Mouse (Mus musculus) lung, embryonic 16.5 days (tissue): ENCODE data around the gene 1700003E16Rik. TPM values are rescaled to one million over a fixed set of nuclear protein-coding genes. Genes with fewer than 3 reads are reported as not detected.

Source experiments
- ATAC-seq: fragments of 200-750 bp; cut with Nextera tagmentation; 2 replicates; pipeline ENCODE4 v1.8.0; 2017; ENCODE audit warnings: low read depth, mild to moderate bottlenecking, moderate library complexity
- H3K27ac ChIP-seq: fragments of 300-500 bp; sonication (generic); 2 replicates; pipeline ENCODE4 v1.5.1; 2014; ENCODE audit warnings: mild to moderate bottlenecking, control low read depth, low read length
- H3K27me3 ChIP-seq: fragments of 300-500 bp; sonication (generic); 2 replicates; pipeline ENCODE4 v1.6.1; 2014; ENCODE audit warnings: low read depth, low read length, mixed read lengths; ENCODE audit not compliant: control insufficient read depth, insufficient read depth
- H3K36me3 ChIP-seq: fragments of 300-500 bp; sonication (generic); 2 replicates; pipeline ENCODE4 v1.6.1; 2014; ENCODE audit warnings: low read length; ENCODE audit not compliant: control insufficient read depth, insufficient read depth
- H3K4me1 ChIP-seq: fragments of 300-500 bp; sonication (generic); replicated peaks from 2 replicates; pipeline ENCODE4 v1.6.1; 2014; ENCODE audit warnings: low read length, mixed read lengths; ENCODE audit not compliant: control insufficient read depth, insufficient read depth
- H3K4me2 ChIP-seq: fragments of 300-500 bp; sonication (generic); 2 replicates; pipeline ENCODE4 v1.6.1; 2014; ENCODE audit warnings: low read depth, low read length, control low read depth
- H3K4me3 ChIP-seq: fragments of 300-500 bp; sonication (generic); 2 replicates; pipeline ENCODE4 v1.5.1; 2014; ENCODE audit warnings: mild to moderate bottlenecking, low read length, control low read depth
- H3K9ac ChIP-seq: fragments of 300-500 bp; sonication (generic); 2 replicates; pipeline ENCODE4 v1.6.1; 2014; ENCODE audit warnings: low read length, control low read depth
- H3K9me3 ChIP-seq: fragments of 300-500 bp; sonication (generic); 2 replicates; pipeline ENCODE4 v1.6.1; 2016; ENCODE audit warnings: low read length; ENCODE audit not compliant: control insufficient read depth
- WGBS: fragments of 180-500 bp; shearing (Covaris S2); extraction: QIAGEN DNeasy Blood & Tissue Kit; methylation state at CpG from one replicate; pipeline ENCODE4 v1.1.7; 2014; 5-methylcytosine and 5-hydroxymethylcytosine counted together
- polyA plus RNA-seq: library from polyadenylated mRNA; unstranded; fragments of >200 nt; fragmentation: Nextera tagmentation; extraction: Ambion mirVana; gene quantifications from 2 replicates; pipeline ENCODE4 v1.2.1, GENCODE M21; 2015

The 1700003E16Rik gene
- polyA plus RNA-seq, 1 experiment from 2014 or later: 11.9 TPM

DNA sequence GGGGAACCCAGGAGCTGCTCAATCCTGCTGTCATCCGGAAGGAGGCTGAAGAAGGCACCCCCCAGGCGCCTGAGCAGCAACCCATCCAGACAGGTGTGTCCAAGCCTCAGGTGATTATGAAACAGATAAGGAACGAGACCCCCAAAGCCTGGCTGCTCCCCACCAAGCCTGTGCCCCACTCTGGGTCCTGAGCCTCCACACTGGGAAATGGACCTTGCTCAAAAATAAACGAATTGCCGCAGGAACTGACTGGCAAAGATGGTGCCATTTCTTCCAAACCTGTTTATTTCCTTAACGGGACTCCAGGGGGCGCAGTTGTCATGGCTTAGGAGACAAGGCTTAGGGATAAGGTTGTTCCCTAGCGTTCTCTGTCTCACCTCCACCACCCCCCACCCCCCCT lies 6.5 kb downstream of the 1700003E16Rik start:
- Histone ChIP-seq H3K4me2 (peak overlapping the region; percentile 87), H3K27ac (no peak overlapping the region), H3K4me3 (peak overlapping the region; percentile 56), H3K4me1 (peaks cover 24% of the 10 kb centered on the region), H3K27me3 (peaks cover 22% of the 10 kb centered on the region), H3K36me3 (no peaks in the 10 kb centered on the region), H3K9ac (peak overlapping the region; percentile 66), H3K9me3 (no peaks in the 10 kb centered on the region)
- no peak for ATAC-seq
- 0% methylated on average over 8 of the region's 8 CpGs for WGBS

DNA sequence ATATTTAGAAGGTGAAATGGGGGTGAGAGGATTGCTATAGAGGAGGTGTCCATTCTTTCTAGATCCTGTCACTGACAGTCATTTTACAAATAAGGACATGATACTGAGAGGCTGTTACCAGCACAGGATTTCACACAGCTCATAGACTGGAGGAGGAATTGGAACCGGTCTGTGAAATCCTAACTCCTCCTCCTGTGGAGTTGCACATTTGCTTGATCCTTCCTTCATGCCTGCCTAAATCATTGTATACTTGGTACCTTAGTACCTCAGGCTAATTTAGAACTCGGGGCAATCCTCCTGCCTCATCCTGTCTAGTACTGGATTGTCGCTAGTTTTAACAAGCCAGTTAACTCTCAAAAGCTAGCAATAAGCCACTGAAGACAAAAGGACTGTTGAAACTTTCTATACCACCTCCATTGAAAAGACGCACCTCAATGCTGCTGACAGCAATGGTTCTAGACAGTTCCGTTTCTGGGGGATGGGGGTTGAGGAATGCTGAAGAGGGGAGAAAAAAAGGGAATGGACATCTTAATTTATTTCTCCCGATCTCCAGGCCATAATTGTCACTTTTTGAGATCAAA lies 8.9 kb downstream of the 1700003E16Rik start:
- no peaks in the 10 kb centered on the region for H3K36me3 ChIP-seq
- ATAC-seq: peak; percentile 19; the same call in 1 of the 2 replicates
- peaks cover 24% of the 10 kb centered on the region for H3K4me1 ChIP-seq
- H3K27me3 ChIP-seq: peaks cover 22% of the 10 kb centered on the region
- no peaks in the 10 kb centered on the region for H3K9me3 ChIP-seq
- H3K4me2 ChIP-seq: peak overlapping the region; percentile 82
- WGBS: 4% methylated on average over 6 of the region's 6 CpGs
- H3K4me3 ChIP-seq: peak overlapping the region; percentile 89
- peak overlapping the region; percentile 58 for H3K27ac ChIP-seq
- peak overlapping the region; percentile 93 for H3K9ac ChIP-seq

DNA sequence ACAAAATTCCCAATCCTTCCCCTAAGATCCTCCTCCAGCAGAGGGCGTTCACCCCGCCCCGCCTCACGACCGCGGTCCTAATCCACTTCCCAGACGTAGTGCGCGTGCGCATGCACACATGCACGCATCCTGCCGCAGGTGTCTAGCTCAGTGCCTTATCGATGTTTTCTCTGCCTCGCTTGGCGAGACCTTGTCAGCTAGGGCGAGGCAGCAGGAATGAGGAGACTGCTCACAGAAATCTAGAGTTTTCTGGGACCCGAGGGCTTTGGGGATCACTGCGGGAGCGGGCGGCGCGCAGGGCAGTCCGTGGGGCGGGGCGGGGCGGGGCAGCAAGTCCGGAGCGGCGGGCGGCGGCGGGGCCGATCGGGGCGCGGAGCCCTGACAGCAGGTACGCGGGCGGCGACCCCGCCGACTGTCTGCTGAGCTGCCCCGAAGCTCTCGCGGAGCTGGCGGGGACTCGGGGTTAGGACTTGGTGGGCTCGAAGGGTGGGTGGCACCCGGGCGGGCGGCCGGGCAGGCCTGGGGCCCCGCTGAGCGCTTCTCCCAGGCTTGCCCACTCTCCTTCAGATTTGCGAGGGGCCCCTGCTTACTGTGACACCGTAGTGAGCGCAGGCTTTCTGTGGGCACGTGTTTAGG lies 9.5 kb downstream of the 1700003E16Rik start, which contains the start of gene Dctn1:
Gene Dctn1 (plus strand): TSS at position 314 of the 636 bp plus-strand sequence.
- ATAC-seq: peak; percentile 87
- H3K4me1 ChIP-seq: peaks cover 24% of the 10 kb centered on the region
- H3K27ac ChIP-seq: peak within 1 kb of the TSS; percentile 84
- peak within 1 kb of the TSS; percentile 82 for H3K4me2 ChIP-seq
- no peaks in the 10 kb centered on the region for H3K36me3 ChIP-seq
- no peaks in the 10 kb centered on the region for H3K9me3 ChIP-seq
- peak within 1 kb of the TSS; percentile 93 for H3K9ac ChIP-seq
- peak within 1 kb of the TSS; percentile 89 for H3K4me3 ChIP-seq
- peaks cover 21% of the 10 kb centered on the region for H3K27me3 ChIP-seq
- WGBS: 0% methylated on average over 50 of the region's 58 CpGs

DNA sequence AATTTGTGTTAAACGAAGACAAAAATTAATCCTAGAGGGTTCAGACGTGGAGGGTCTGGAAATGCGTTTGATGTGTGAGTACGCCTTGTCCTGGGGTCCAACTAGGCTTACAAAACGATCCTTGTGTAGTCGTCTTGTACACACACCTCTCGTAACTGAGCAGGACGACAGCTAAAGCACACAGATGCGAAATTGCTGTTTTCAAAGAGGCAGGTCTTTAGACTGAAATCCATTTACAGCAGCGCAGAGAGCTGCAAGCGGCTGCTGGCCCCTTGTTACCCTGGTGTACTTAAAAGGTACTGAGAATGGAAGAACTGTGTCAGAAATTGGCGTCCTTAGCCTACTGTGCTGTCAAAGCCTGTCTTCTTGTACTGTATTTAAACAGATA lies 10.0 kb downstream of the 1700003E16Rik start:
- Histone ChIP-seq H3K4me1 (peaks cover 24% of the 10 kb centered on the region), H3K9ac (peak overlapping the region; percentile 93), H3K36me3 (no peaks in the 10 kb centered on the region), H3K27me3 (peaks cover 15% of the 10 kb centered on the region), H3K4me3 (peak overlapping the region; percentile 89), H3K4me2 (peak overlapping the region; percentile 82), H3K27ac (peak overlapping the region; percentile 84), H3K9me3 (no peaks in the 10 kb centered on the region)
- WGBS: 0% methylated on average over 12 of the region's 12 CpGs
- ATAC-seq: no peak

DNA sequence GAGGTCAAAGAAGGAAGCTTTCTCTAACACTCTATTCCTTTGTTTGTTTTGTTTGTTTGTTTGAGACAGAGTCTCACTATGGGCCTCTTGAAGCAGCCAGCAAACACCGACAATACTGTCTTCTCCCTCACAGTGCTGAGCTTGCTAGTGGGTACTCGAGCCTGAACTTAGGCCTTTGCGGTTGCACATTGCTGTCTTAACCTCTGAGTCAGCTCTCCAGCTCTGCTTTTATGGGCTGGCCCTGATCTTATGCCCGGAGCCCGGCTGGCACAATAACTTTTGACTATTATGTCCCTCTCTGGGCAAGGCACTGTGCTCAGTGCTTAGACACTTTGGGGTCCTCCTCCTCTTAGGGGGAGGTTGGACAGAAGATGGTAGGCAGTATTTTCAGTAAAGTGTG lies 13.7 kb downstream of the 1700003E16Rik start:
- H3K27me3 ChIP-seq: no peaks in the 10 kb centered on the region
- no peak overlapping the region for H3K4me2 ChIP-seq
- ATAC-seq: no peak
- H3K36me3 ChIP-seq: no peaks in the 10 kb centered on the region
- H3K4me1 ChIP-seq: peaks cover 13% of the 10 kb centered on the region
- H3K9ac ChIP-seq: no peak overlapping the region
- 54% methylated on average over 5 of the region's 5 CpGs for WGBS
- H3K4me3 ChIP-seq: no peak overlapping the region
- no peaks in the 10 kb centered on the region for H3K9me3 ChIP-seq
- no peak overlapping the region for H3K27ac ChIP-seq

DNA sequence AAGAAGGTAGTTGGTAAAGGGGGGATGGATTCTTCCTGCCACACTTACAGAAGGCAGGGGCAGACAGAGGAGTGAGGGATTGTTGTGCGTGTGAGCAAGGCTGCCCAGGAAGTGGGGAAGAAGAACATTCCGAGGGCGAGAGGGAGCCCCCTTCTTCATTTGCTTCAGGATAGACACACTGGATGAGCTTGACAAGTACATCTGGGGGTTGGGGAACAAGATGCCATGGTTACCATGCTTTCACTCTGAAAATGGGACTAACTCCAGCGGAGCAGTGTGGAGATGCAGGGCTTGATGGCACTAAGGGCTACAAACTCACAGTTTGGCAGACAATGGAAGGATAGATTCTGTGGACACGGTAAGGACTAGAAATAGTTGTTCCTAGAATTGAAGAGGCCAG lies 14.9 kb downstream of the 1700003E16Rik start:
- WGBS: 69% methylated on average over 5 of the region's 5 CpGs
- H3K27me3 ChIP-seq: no peaks in the 10 kb centered on the region
- no peak overlapping the region for H3K4me2 ChIP-seq
- no peak overlapping the region for H3K4me3 ChIP-seq
- no peak for ATAC-seq
- no peak overlapping the region for H3K27ac ChIP-seq
- H3K36me3 ChIP-seq: no peaks in the 10 kb centered on the region
- peaks cover 9% of the 10 kb centered on the region for H3K4me1 ChIP-seq
- H3K9ac ChIP-seq: no peak overlapping the region
- no peaks in the 10 kb centered on the region for H3K9me3 ChIP-seq

DNA sequence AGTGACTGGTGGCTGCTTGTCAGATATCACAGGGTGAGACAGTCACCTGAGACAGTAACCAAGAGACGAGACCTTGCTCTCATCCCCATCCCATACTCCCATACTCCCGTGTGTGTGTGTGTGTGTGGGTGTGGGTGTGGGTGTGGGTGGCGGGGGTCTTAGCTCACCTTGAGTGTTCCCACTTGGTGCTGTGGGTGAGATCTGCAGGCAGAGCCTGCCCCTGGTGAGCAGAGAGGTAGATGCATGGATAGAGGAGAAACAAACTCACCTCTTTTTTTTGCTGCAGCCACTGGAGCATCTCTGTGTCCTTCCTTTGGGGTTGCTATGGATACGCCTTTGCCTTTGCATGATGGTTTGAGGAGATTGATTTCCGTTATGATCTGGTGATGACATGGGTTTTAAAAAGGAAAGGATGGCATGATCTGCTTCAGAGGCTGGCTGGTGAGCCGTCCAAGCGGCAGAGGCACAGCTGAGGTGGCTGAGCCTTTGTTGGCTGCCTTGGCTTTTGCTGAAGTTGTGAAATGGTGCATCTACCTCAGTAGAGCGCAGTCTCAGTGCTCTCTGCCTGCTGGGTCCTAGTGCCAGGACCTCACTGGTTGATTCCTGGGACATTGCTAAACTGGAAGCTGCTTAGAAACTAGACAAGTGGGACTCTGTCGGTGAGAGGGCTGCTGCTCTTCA lies 16.2 kb downstream of the 1700003E16Rik start:
- peaks cover under 1% of the 10 kb centered on the region for H3K4me1 ChIP-seq
- no peaks in the 10 kb centered on the region for H3K27me3 ChIP-seq
- no peak overlapping the region for H3K9ac ChIP-seq
- no peak overlapping the region for H3K27ac ChIP-seq
- no peak overlapping the region for H3K4me2 ChIP-seq
- 61% methylated on average over 9 of the region's 9 CpGs for WGBS
- no peak for ATAC-seq
- no peaks in the 10 kb centered on the region for H3K9me3 ChIP-seq
- no peaks in the 10 kb centered on the region for H3K36me3 ChIP-seq
- no peak overlapping the region for H3K4me3 ChIP-seq

DNA sequence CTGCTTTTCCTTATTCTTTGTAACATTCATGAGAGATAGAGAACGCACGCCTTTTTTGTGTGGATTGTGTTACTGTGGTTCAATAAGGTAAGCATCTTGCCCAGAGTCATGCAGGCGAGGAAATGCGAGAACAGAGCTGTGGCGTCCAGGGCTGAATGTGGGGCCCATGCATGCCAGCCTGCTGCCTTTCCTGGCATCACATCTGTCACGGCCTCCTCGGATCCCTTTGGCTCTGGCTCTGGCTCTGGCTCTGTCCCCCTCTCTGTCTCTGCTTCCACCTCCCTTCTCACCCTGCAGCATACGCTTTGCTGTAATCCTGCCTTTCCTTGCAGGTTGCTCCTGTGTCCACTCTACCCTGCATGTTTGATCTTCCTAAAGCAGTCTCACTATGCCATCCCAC lies 19.8 kb downstream of the 1700003E16Rik start:
- Histone ChIP-seq H3K4me2 (no peak overlapping the region), H3K9ac (no peak overlapping the region), H3K9me3 (no peaks in the 10 kb centered on the region), H3K4me3 (no peak overlapping the region), H3K4me1 (peaks cover 8% of the 10 kb centered on the region), H3K36me3 (no peaks in the 10 kb centered on the region), H3K27ac (no peak overlapping the region), H3K27me3 (no peaks in the 10 kb centered on the region)
- no peak for ATAC-seq
- WGBS: 82% methylated on average over 8 of the region's 8 CpGs

DNA sequence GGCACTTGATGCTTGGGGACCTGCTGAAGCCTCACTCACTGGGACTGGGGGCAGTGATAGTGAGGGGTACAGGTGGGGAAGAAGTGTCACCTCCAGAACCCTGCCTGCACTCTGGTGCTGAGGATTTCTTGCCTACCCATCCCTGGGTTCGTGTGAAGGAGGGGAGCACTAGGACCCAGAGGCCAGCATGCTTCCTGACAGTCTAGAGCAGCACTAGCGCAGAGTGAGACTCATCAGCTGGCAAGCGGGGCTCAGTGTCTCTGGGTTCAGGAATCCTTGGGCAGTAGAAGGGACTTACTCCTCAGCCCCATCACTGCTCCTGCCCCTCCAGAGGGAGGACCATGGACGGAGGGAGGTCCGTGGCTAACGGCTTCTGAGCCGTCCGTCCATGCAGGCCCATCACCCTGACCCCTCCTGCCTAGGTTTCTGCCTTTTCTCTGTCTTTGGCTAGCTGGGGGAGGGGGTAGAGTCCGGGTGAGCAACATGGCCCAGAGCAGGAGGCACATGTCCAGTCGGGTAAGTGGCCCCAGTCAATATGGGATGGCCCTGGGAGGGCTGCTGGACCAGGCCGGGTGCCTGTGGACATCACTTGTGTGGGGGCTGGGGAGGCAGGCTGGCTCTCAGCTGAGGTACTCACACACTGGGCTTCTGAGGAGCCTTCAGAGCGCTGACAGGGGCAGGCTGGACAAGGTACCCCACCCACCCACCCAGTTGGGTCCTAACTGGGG lies 23.4 kb downstream of the 1700003E16Rik start:
- Histone ChIP-seq H3K27ac (no peak overlapping the region), H3K4me3 (peak overlapping the region; percentile 32), H3K9ac (peak overlapping the region; percentile 49), H3K27me3 (no peaks in the 10 kb centered on the region), H3K4me1 (peaks cover 8% of the 10 kb centered on the region), H3K9me3 (no peaks in the 10 kb centered on the region), H3K36me3 (peaks cover 3% of the 10 kb centered on the region), H3K4me2 (peak overlapping the region; percentile 49)
- 25% methylated on average over 12 of the region's 12 CpGs for WGBS
- peak; percentile 84 for ATAC-seq
